Mouse (Mus musculus) heart, adult 2 months (tissue): Measurements from ENCODE around the gene Limd2.

Source experiments
- EP300 ChIP-seq: fragments of 200-500 bp; IDR thresholded peaks from 2 replicates; pipeline ENCODE4 v1.6.1; 2011; ENCODE audit warnings: low read depth, low read length, control low read depth; ENCODE audit not compliant: insufficient read depth
- POLR2A ChIP-seq: fragments of 200-500 bp; IDR thresholded peaks from 2 replicates; pipeline ENCODE4 v1.6.1; 2011; ENCODE audit warnings: mild to moderate bottlenecking, low read depth, low read length, control low read depth; ENCODE audit not compliant: insufficient read depth

- TF ChIP-seq POLR2A, result no peak
- no peak for TF ChIP-seq EP300
Observed at GRCm38 (mm10) chr11:106202123-106202465, 41.4 kb upstream of the Limd2 start, which contains the start of gene Strada.
